Mouse (Mus musculus): ENCODE results near the gene Fbp2. TPM values are rescaled to one million over a fixed set of nuclear protein-coding genes. Genes with fewer than 3 reads are reported as not detected.

The Fbp2 gene
- total and polyA plus RNA-seq, 3 experiments, result 0.13 to 0.16 TPM; not detected in 1

GRCm38 (mm10) chr13:62879411-62879810, 21.2 kb upstream of the Fbp2 start:
- no peaks in the 10 kb centered on the region for H3K9me3 ChIP-seq (replicated peaks; ENCODE audit: low read length)
- in situ Hi-C loops (cut with MboI; ENCODE audit: low pct_ligation_motif_present, low pct_unique_long_range_greater_than_20kb, low sequenced_read_pairs) (no loop called here), dilution Hi-C loops (cut with MboI; ENCODE audit: extremely low pct_ligation_motif_present, extremely low pct_unique_long_range_greater_than_20kb, low sequenced_read_pairs) (no loop called here)
- TF ChIP-seq HCFC1 (IDR thresholded peaks at IDR 0.05; ENCODE audit: low read depth, low read length) (no peak), EP300 (IDR thresholded peaks at IDR 0.05; ENCODE audit: low read length) (no peak), ZNF384 (IDR thresholded peaks at IDR 0.05; ENCODE audit: low read depth, low read length) (no peak), CHD2 (IDR thresholded peaks at IDR 0.05; ENCODE audit: low read length) (no peak), PAX5 (IDR thresholded peaks at IDR 0.05; ENCODE audit: low read length) (no peak), NRF1 (IDR thresholded peaks at IDR 0.05; ENCODE audit: low read depth, low read length) (no peak)
- H3K36me3 ChIP-seq (replicated peaks in 1 of 2; ENCODE audit: control insufficient read depth in 1 of 2, insufficient read depth in 1 of 2, low read length in 1 of 2), result no peaks in the 10 kb centered on the region
- H3K27me3 ChIP-seq (replicated peaks), result no peaks in the 10 kb centered on the region
- no peak overlapping the region for H3K4me2 ChIP-seq (ENCODE audit: insufficient read depth, low read depth, poor library complexity, severe bottlenecking)
- H3K79me2 ChIP-seq (replicated peaks; ENCODE audit: control insufficient read depth, extremely low read depth, insufficient read depth, poor library complexity, severe bottlenecking), result no peaks in the 10 kb centered on the region
- H3K4me3 ChIP-seq (replicated peaks in 1 of 3; ENCODE audit: low read depth in 2 of 3, low read length in 2 of 3, poor library complexity in 1 of 3), result no peak overlapping the region
- H3K4me1 ChIP-seq (ENCODE audit: control insufficient read depth in 1 of 2, insufficient read depth in 2 of 2), result peaks cover 5 to 15% of the 10 kb centered on the region in 2 experiments; a peak in 2 of 4 replicates
- no peak overlapping the region for H3K27ac ChIP-seq (ENCODE audit: insufficient read depth, low read depth)
- H3K9ac ChIP-seq (ENCODE audit: insufficient read depth, low read depth), result no peak overlapping the region
- no peak for DNase-seq (ENCODE audit: extremely low read depth)

GRCm38 (mm10) chr13:62877247-62877646, 19.0 kb upstream of the Fbp2 start:
- no peaks in the 10 kb centered on the region for H3K9me3 ChIP-seq (replicated peaks; ENCODE audit: low read length)
- no peak overlapping the region for H3K27ac ChIP-seq (ENCODE audit: insufficient read depth, low read depth)
- no peaks in the 10 kb centered on the region for H3K79me2 ChIP-seq (replicated peaks; ENCODE audit: control insufficient read depth, extremely low read depth, insufficient read depth, poor library complexity, severe bottlenecking)
- no peaks in the 10 kb centered on the region for H3K27me3 ChIP-seq (replicated peaks)
- no peak overlapping the region for H3K4me3 ChIP-seq (replicated peaks in 1 of 3; ENCODE audit: low read depth in 2 of 3, low read length in 2 of 3, poor library complexity in 1 of 3)
- no peaks in the 10 kb centered on the region for H3K36me3 ChIP-seq (replicated peaks in 1 of 2; ENCODE audit: control insufficient read depth in 1 of 2, insufficient read depth in 1 of 2, low read length in 1 of 2)
- in situ Hi-C loops (cut with MboI; ENCODE audit: low pct_ligation_motif_present, low pct_unique_long_range_greater_than_20kb, low sequenced_read_pairs), result no loop called here
- no peak overlapping the region for H3K4me2 ChIP-seq (ENCODE audit: insufficient read depth, low read depth, poor library complexity, severe bottlenecking)
- no peak for DNase-seq (ENCODE audit: extremely low read depth)
- dilution Hi-C loops (cut with MboI; ENCODE audit: extremely low pct_ligation_motif_present, extremely low pct_unique_long_range_greater_than_20kb, low sequenced_read_pairs), result no loop called here
- no peak overlapping the region for H3K9ac ChIP-seq (ENCODE audit: insufficient read depth, low read depth)
- TF ChIP-seq SIN3A (IDR thresholded peaks at IDR 0.05; ENCODE audit: low read length), result no peak
- no peak for TF ChIP-seq ZNF384 (IDR thresholded peaks at IDR 0.05; ENCODE audit: low read depth, low read length)
- TF ChIP-seq HCFC1 (IDR thresholded peaks at IDR 0.05; ENCODE audit: low read depth, low read length), result no peak
- no peak for TF ChIP-seq IRF4 (IDR thresholded peaks at IDR 0.05; ENCODE audit: low read depth, low read length)
- TF ChIP-seq PAX5 (IDR thresholded peaks at IDR 0.05; ENCODE audit: low read length), result no peak
- TF ChIP-seq MYC (IDR thresholded peaks at IDR 0.05; ENCODE audit: low read depth, low read length), result no peak
- H3K4me1 ChIP-seq (ENCODE audit: control insufficient read depth in 1 of 2, insufficient read depth in 2 of 2), result peaks cover 5 to 15% of the 10 kb centered on the region in 2 experiments; a peak in 2 of 4 replicates

- Histone ChIP-seq H3K9ac (ENCODE audit: insufficient read depth, low read depth) (no peak overlapping the region), H3K36me3 (replicated peaks in 1 of 2; ENCODE audit: control insufficient read depth in 1 of 2, insufficient read depth in 1 of 2, low read length in 1 of 2) (no peaks in the 10 kb centered on the region), H3K27ac (ENCODE audit: insufficient read depth, low read depth) (no peak overlapping the region), H3K4me1 (ENCODE audit: control insufficient read depth in 1 of 2, insufficient read depth in 2 of 2) (peaks cover 5 to 15% of the 10 kb centered on the region in 2 experiments; a peak in 2 of 4 replicates), H3K4me2 (ENCODE audit: insufficient read depth, low read depth, poor library complexity, severe bottlenecking) (no peak overlapping the region), H3K9me3 (replicated peaks; ENCODE audit: low read length) (no peaks in the 10 kb centered on the region), H3K79me2 (replicated peaks; ENCODE audit: control insufficient read depth, extremely low read depth, insufficient read depth, poor library complexity, severe bottlenecking) (no peaks in the 10 kb centered on the region), H3K4me3 (replicated peaks in 1 of 3; ENCODE audit: low read depth in 2 of 3, low read length in 2 of 3, poor library complexity in 1 of 3) (no peak overlapping the region), H3K27me3 (replicated peaks) (no peaks in the 10 kb centered on the region)
- dilution Hi-C loops (cut with MboI; ENCODE audit: extremely low pct_ligation_motif_present, extremely low pct_unique_long_range_greater_than_20kb, low sequenced_read_pairs), result no loop called here
- TF ChIP-seq IRF4 (IDR thresholded peaks at IDR 0.05; ENCODE audit: low read depth, low read length), result no peak
- no peak for TF ChIP-seq USF1 (IDR thresholded peaks at IDR 0.05; ENCODE audit: low read depth, low read length)
- TF ChIP-seq NRF1 (IDR thresholded peaks at IDR 0.05; ENCODE audit: low read depth, low read length), result no peak
- no peak for TF ChIP-seq HCFC1 (IDR thresholded peaks at IDR 0.05; ENCODE audit: low read depth, low read length)
- TF ChIP-seq POLR2AphosphoS2 (IDR thresholded peaks at IDR 0.05; ENCODE audit: low read depth, low read length), result no peak
- TF ChIP-seq JUN (IDR thresholded peaks at IDR 0.05; ENCODE audit: insufficient read depth, low read depth, low read length), result no peak
- no peak for TF ChIP-seq ZMIZ1 (IDR thresholded peaks at IDR 0.05; ENCODE audit: low read depth, low read length)
- no peak for TF ChIP-seq ELF1 (IDR thresholded peaks at IDR 0.05; ENCODE audit: low read depth, low read length)
- no peak for TF ChIP-seq SMC3 (IDR thresholded peaks at IDR 0.05; ENCODE audit: low read depth, low read length)
- no peak for TF ChIP-seq SIN3A (IDR thresholded peaks at IDR 0.05; ENCODE audit: low read length)
- TF ChIP-seq KAT2A (IDR thresholded peaks at IDR 0.05; ENCODE audit: insufficient replicate concordance, low read length), result no peak
- no peak for TF ChIP-seq EP300 (IDR thresholded peaks at IDR 0.05; ENCODE audit: low read length)
- TF ChIP-seq MXI1 (IDR thresholded peaks at IDR 0.05; ENCODE audit: low read depth, low read length), result no peak
- no peak for TF ChIP-seq PAX5 (IDR thresholded peaks at IDR 0.05; ENCODE audit: low read length)
- TF ChIP-seq CHD1 (IDR thresholded peaks at IDR 0.05; ENCODE audit: low read depth, low read length), result no peak
- no peak for TF ChIP-seq BHLHE40 (IDR thresholded peaks at IDR 0.05; ENCODE audit: low read depth, low read length)
- no peak for TF ChIP-seq RAD21 (IDR thresholded peaks at IDR 0.05; ENCODE audit: low read depth, low read length)
- no peak for TF ChIP-seq TBP (conservative IDR thresholded peaks at IDR 0.05; ENCODE audit: low read depth, low read length)
- TF ChIP-seq JUND (conservative IDR thresholded peaks at IDR 0.05; ENCODE audit: low read depth, low read length), result no peak
- no peak for TF ChIP-seq TCF12 (IDR thresholded peaks at IDR 0.05; ENCODE audit: low read depth, low read length)
- in situ Hi-C loops (cut with MboI; ENCODE audit: low pct_ligation_motif_present, low pct_unique_long_range_greater_than_20kb, low sequenced_read_pairs), result no loop called here
- DNase-seq (ENCODE audit: extremely low read depth), result no peak
These were observed 17.9 kb upstream of the Fbp2 start for GRCm38 (mm10) chr13:62876111-62876510.
